Mouse (Mus musculus): Measurements from ENCODE around the gene Hspa1l. TPM values are rescaled to one million over a fixed set of nuclear protein-coding genes. Genes with fewer than 3 reads are reported as not detected.
"Not testable (repeated sequence)": the region's sequence is repeated elsewhere in the genome, so short reads cannot be mapped to it uniquely, and the experiment has no call there.

The Hspa1l gene
- polyA plus RNA-seq, 1 experiment: not detected

- under 1% methylated on average over 12 of the region's 12 CpGs for WGBS
- peak overlapping the region; percentile 92 for H3K4me3 ChIP-seq (replicated peaks; ENCODE audit: control insufficient read depth, low read depth, low read length)
- H3K27ac ChIP-seq (ENCODE audit: control insufficient read depth, insufficient read depth, low read depth, low read length, poor library complexity): peak overlapping the region; percentile 100
- peaks cover 5% of the 10 kb centered on the region; the same call in 1 of the 2 replicates for H3K4me1 ChIP-seq (ENCODE audit: control insufficient read depth, insufficient read depth, low read length)
- TF ChIP-seq CTCF (IDR thresholded peaks at IDR 0.05; ENCODE audit: control insufficient read depth, insufficient read depth, low read length) (no peak), POLR2A (IDR thresholded peaks at IDR 0.05; ENCODE audit: borderline replicate concordance, control insufficient read depth, low read depth, low read length) (0 out of 2 replicates have a peak, but pooled peaks have one; percentile 41)
Observed at GRCm38 (mm10) chr17:35002153-35002865, 29.8 kb downstream of the Hspa1l start.

GRCm38 (mm10) chr17:35003022-35003838 is 30.7 kb downstream of the Hspa1l start:
- no peak for TF ChIP-seq CTCF (IDR thresholded peaks at IDR 0.05; ENCODE audit: control insufficient read depth, insufficient read depth, low read length)
- no peak for TF ChIP-seq POLR2A (IDR thresholded peaks at IDR 0.05; ENCODE audit: borderline replicate concordance, control insufficient read depth, low read depth, low read length)
- Histone ChIP-seq H3K27ac (ENCODE audit: control insufficient read depth, insufficient read depth, low read depth, low read length, poor library complexity) (peak overlapping the region; percentile 31; the same call in 1 of the 2 replicates), H3K4me3 (replicated peaks; ENCODE audit: control insufficient read depth, low read depth, low read length) (peak overlapping the region; percentile 44), H3K4me1 (ENCODE audit: control insufficient read depth, insufficient read depth, low read length) (peaks cover 5% of the 10 kb centered on the region; the same call in 1 of the 2 replicates)
- 29% methylated on average over 9 of the region's 9 CpGs for WGBS

- Histone ChIP-seq H3K27ac (ENCODE audit: control insufficient read depth, insufficient read depth, low read depth, low read length, poor library complexity) (no peak overlapping the region), H3K4me3 (replicated peaks; ENCODE audit: control insufficient read depth, low read depth, low read length) (no peak overlapping the region), H3K4me1 (ENCODE audit: control insufficient read depth, insufficient read depth, low read length) (peaks cover 5% of the 10 kb centered on the region; the same call in 1 of the 2 replicates)
- WGBS: 94% methylated on average over 17 of the region's 17 CpGs
- TF ChIP-seq CTCF (IDR thresholded peaks at IDR 0.05; ENCODE audit: control insufficient read depth, insufficient read depth, low read length): no peak
- TF ChIP-seq POLR2A (IDR thresholded peaks at IDR 0.05; ENCODE audit: borderline replicate concordance, control insufficient read depth, low read depth, low read length): no peak
Observed at GRCm38 (mm10) chr17:35004075-35004717, 31.7 kb downstream of the Hspa1l start.

- Histone ChIP-seq H3K4me1 (ENCODE audit: control insufficient read depth, insufficient read depth, low read length) (peaks cover 5% of the 10 kb centered on the region; the same call in 1 of the 2 replicates), H3K4me3 (replicated peaks; ENCODE audit: control insufficient read depth, low read depth, low read length) (no peak overlapping the region), H3K27ac (ENCODE audit: control insufficient read depth, insufficient read depth, low read depth, low read length, poor library complexity) (no peak overlapping the region)
- WGBS: 88% methylated on average over 10 of the region's 10 CpGs
- TF ChIP-seq CTCF (IDR thresholded peaks at IDR 0.05; ENCODE audit: control insufficient read depth, insufficient read depth, low read length): no peak
- no peak for TF ChIP-seq POLR2A (IDR thresholded peaks at IDR 0.05; ENCODE audit: borderline replicate concordance, control insufficient read depth, low read depth, low read length)
Observed at GRCm38 (mm10) chr17:35005158-35005557, 32.7 kb downstream of the Hspa1l start.

GRCm38 (mm10) chr17:35005902-35006301 is 33.4 kb downstream of the Hspa1l start:
- H3K4me1 ChIP-seq (ENCODE audit: control insufficient read depth, insufficient read depth, low read length); H3K27ac ChIP-seq (ENCODE audit: control insufficient read depth, insufficient read depth, low read depth, low read length, poor library complexity); H3K4me3 ChIP-seq (replicated peaks; ENCODE audit: control insufficient read depth, low read depth, low read length): not testable (repeated sequence)
- WGBS: 93% methylated on average over 4 of the region's 5 CpGs

GRCm38 (mm10) chr17:35007387-35007991 is 35.0 kb downstream of the Hspa1l start:
- TF ChIP-seq CTCF (IDR thresholded peaks at IDR 0.05; ENCODE audit: control insufficient read depth, insufficient read depth, low read length) (no peak), POLR2A (IDR thresholded peaks at IDR 0.05; ENCODE audit: borderline replicate concordance, control insufficient read depth, low read depth, low read length) (no peak)
- Histone ChIP-seq H3K4me3 (replicated peaks; ENCODE audit: control insufficient read depth, low read depth, low read length) (no peak overlapping the region), H3K4me1 (ENCODE audit: control insufficient read depth, insufficient read depth, low read length) (peaks cover 5% of the 10 kb centered on the region; the same call in 1 of the 2 replicates), H3K27ac (ENCODE audit: control insufficient read depth, insufficient read depth, low read depth, low read length, poor library complexity) (no peak overlapping the region)
- 85% methylated on average over 7 of the region's 7 CpGs for WGBS

- 79% methylated on average over 7 of the region's 7 CpGs for WGBS
Observed at GRCm38 (mm10) chr17:35009586-35009985, 37.1 kb downstream of the Hspa1l start.

More at GRCm38 (mm10) chr17:35009586-35009985, 37.1 kb downstream of the Hspa1l start:
- Histone ChIP-seq H3K4me1 (ENCODE audit: control insufficient read depth, insufficient read depth, low read length) (no peaks in the 10 kb centered on the region), H3K27ac (ENCODE audit: control insufficient read depth, insufficient read depth, low read depth, low read length, poor library complexity) (no peak overlapping the region), H3K4me3 (replicated peaks; ENCODE audit: control insufficient read depth, low read depth, low read length) (no peak overlapping the region)
- TF ChIP-seq CTCF (IDR thresholded peaks at IDR 0.05; ENCODE audit: control insufficient read depth, insufficient read depth, low read length) (no peak), POLR2A (IDR thresholded peaks at IDR 0.05; ENCODE audit: borderline replicate concordance, control insufficient read depth, low read depth, low read length) (no peak)
